Mouse (Mus musculus): Measurements from ENCODE around the gene Ube2j1.

GRCm38 (mm10) chr4:33052055-33052454, 20.8 kb downstream of the Ube2j1 start:
- TF ChIP-seq CTCF (IDR thresholded peaks at IDR 0.05; ENCODE audit: control insufficient read depth, insufficient read depth, insufficient read length) (no peak), MAX (IDR thresholded peaks at IDR 0.05) (no peak), USF1 (IDR thresholded peaks at IDR 0.05; ENCODE audit: low read depth) (no peak), CEBPB (IDR thresholded peaks at IDR 0.05; ENCODE audit: low read depth) (no peak), MYOG (IDR thresholded peaks at IDR 0.05; ENCODE audit: control insufficient read depth, extremely low read depth, insufficient read length) (no peak)
